Mouse (Mus musculus): ENCODE measurements around the gene Sult1e1. TPM values are rescaled to one million over a fixed set of nuclear protein-coding genes. Genes with fewer than 3 reads are reported as not detected.

The Sult1e1 gene
- not detected for total RNA-seq (2021)
- long read RNA-seq = 0 reads

DNA sequence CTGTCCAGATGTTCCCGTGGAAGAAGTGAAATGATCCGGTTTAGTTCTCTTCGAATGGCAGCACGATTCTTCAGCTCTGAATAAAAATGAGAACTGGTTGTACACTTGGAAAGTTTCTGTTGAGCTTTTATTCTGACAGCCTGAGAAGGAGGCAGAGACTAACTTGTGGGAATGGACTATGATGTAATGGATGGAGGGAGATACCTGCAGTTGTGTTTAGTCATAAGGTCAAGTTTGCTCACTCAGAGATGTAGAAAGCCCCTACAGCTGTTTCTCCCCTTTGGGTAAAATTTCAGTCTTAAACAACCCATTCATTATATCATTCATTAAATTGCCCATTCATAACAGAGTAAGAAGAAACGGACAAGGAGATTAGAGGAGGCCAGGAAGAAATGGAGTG is at the start of gene Sult1e1:
Gene Sult1e1, minus strand, starts transcription at position 101 of the 400 bp plus-strand sequence.
- DNase-seq (ENCODE audit: low spot score in 2 of 2) = no peak

DNA sequence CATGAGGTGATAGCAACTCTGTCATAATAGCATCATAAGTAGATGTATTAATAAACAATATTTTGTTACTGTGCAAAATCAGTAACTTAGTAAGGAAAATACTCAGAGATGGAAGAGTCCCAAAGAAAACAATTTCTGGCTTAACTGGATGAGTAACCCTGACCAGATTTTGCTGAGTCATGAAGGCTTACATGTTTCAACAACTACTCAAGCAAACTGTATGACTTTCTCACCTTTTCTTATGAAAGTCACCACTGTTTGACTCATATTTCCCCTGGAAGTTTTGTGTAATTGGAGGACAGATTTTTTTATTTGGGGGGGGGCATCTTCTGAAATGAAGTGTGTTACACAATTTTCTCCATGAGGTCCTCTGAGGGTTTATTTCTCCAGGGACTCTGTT is 31.3 kb upstream of the Sult1e1 start:
- DNase-seq (ENCODE audit: low spot score in 2 of 2) = no peak

DNA sequence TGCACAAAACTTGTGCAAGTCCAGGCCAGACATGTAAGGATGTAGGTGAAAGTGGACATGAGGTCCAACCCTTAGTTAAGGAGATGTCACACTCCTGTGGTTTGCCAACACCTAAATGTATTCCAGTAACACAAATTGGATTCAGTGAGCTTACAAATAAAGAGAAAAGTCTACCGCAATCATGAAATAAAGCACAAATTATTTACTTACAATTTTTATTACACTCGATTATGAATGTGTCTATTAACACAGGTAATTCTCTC is 23.7 kb upstream of the Sult1e1 start:
- DNase-seq (ENCODE audit: low spot score in 2 of 2) = no peak

DNA sequence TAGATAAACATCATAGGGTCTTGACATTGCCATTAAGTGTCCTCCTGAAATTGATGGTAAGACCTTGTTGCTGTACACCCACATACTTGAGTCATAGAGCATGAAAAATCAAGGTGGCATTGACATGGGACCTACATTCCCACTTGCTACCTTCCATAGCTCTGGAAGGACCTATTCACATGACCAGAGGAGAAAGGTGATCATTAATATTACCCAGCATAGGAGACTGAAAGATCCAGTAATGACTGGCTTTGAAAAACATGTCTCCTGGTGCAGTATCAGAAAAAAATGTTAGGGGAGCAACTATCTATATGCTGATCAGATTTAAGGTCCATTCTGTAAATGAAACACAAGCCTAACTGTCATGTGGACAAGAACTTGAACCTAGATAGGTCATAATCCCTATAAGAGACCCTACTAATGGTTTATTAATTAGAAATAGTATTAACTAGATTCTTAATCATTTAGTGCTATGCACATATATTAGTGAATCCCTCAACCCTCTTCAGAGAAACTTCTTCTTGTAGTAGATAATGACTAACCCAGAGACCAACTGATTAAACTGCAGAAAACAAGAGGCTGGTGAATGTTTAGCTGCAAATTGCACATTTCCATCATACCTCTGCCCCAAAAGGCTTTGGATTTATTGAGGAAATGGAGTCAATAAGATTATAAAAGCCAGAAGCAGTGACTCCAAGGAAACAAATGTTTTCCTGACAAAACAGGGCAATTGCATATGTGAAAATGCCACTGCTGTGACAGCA is 23.2 kb upstream of the Sult1e1 start:
- no peak for DNase-seq (ENCODE audit: low spot score in 2 of 2)

DNA sequence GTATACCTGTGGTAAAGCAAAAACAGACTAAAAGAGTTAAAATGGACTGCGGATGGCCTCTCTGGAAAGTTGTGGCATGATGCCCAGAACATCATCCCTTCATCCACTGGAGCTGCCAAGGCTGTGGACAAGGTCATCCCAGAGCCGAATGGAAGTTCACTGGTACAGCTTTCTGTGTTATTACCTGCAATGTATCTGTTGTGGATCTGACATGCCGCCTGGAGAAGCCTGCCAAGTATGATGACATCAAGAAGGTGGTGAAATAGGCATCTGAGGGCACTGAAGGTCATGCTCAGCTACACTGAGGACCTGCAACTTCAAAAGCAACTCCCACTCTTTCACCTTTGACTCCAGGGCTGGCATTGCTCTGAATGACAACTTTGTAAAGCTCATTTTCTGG is 9.6 kb upstream of the Sult1e1 start:
- no peak for DNase-seq (ENCODE audit: low spot score in 2 of 2)

DNA sequence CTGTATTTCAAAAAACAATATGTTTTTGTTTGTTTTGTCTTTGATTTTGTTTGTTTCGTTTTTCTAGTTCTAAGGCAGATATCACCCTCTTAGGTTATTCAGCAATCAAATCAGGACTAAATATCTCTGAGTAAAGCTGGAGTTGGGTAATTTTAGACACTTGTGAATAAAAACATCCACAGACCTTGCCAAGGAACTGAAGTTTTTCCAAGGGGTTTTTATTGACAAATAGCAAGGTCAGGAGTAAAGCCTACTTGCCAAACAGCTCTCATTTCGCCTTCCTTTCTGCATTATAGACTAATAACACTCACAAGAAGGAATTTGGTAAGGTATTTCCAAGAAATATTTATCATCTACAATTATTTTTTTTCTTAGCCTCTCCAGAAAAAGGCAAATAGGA is 6.5 kb upstream of the Sult1e1 start:
- DNase-seq (ENCODE audit: low spot score in 2 of 2) = no peak

DNA sequence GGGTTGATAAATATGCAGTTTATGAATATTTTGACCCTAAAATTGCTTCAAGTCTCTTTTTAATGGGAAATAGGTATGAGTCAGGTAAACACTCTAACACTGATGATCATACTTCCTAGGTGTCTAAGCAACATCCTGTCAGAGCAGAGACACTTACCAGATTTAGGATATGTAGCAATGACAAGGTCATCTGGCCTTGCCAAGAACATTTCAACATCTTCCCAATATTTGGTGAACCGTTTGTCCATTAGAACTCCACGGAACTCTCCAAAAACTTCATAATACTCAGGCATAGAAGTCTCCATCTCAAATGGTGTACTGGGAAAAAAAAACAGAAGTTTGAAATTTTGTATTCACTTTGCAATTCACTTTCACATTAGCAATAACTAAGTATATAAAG is 1.5 kb downstream of the Sult1e1 start:
- DNase-seq (ENCODE audit: low spot score in 2 of 2) = no peak

DNA sequence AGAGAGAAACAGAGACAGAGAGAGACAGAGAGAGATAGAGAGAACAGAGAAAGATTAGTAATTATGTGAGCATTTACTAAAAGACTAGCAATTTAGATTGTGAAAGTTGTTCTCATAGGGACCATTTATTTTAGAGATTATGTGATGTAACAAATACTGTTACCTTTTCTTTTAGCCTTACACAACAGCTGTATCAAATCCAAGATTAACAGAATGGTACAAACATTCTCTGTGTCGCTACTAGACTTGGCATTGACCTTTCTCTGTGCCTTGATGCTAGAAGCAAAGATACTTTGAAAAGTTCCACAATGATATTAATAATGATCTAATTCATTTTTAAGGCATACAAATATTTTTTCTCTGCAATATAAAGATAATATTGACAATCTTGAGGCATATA is 11.0 kb downstream of the Sult1e1 start:
- DNase-seq (ENCODE audit: low spot score in 2 of 2) = no peak

DNA sequence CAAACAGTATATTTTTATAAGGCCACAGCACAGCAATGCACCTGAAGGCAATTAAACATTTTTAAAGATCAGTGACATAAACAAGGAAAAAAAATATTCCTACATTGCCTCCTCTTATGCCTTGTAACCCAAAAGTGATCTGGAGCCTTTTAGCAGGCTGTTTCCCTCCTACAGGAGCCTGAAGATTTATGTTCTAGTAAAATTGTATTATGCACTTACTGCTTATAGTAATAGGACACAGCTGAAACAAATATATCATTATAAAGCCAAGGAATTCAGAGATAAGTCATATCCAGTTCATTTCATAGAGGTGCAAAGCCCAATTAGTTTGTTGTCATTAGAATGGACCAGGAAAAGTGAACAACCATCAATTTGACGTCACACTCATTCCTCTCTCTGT is 17.2 kb downstream of the Sult1e1 start:
- DNase-seq (ENCODE audit: low spot score in 2 of 2) = no peak

DNA sequence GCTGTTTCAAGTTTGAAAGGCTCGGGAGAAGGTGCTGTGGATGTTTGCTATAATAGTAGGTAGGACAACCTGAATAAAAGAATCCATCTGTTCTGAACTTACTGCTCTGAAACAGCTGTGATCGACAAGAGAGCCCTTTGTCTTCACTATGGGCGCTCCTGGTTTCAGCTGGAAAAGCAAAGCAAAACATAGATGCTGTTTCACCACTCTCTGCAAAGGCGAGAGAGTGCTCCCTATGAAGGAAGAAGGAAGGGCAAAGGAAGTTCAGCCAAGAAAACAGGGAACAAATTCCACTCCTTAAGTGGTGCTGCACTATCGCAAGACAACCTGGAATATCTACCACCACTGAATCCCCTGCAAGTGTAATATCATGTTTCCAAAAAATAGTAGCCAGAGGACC is 17.9 kb downstream of the Sult1e1 start:
- DNase-seq (ENCODE audit: low spot score in 2 of 2) = no peak

DNA sequence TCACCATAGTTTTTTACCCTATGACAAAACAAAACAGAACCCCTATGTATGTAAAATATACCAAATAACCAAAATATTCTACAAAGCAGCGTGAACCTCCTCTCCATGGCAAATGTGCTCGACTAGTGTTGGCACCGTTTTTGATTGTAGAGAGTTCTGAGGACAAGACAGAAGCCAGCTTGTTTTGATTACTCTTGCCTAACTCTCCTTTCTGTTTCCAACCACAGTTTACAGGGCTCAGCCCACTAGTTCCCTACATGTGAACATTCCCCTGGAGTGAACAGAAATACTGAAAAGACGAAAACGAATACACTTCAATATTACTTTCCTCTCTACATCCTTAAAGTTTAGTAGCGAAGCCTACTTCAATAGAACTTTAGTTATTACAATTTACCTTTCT is 18.6 kb downstream of the Sult1e1 start:
- no peak for DNase-seq (ENCODE audit: low spot score in 2 of 2)

DNA sequence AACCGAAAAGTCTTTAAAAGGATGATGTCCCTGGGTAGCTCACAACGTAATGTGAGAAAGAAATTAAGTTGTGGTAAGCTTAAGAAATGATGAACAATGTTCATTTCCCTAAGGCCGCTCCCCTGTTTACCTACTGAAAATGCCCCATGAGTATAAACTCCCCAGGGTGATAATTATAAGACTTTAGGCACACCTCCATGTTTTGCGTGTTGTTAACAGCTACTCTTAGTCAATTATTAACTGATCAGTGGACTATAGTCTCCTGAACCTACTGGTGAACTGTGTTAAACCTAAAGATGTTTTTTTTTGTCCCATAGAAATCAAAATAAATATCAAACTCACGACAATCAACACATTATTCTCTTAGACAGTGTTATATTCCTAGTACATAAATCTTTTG is 22.5 kb downstream of the Sult1e1 start, which contains the start of gene Sult1d1:
Gene Sult1d1, minus strand, starts transcription at position 183 of the 400 bp plus-strand sequence.
- DNase-seq (ENCODE audit: low spot score in 2 of 2) = no peak

DNA sequence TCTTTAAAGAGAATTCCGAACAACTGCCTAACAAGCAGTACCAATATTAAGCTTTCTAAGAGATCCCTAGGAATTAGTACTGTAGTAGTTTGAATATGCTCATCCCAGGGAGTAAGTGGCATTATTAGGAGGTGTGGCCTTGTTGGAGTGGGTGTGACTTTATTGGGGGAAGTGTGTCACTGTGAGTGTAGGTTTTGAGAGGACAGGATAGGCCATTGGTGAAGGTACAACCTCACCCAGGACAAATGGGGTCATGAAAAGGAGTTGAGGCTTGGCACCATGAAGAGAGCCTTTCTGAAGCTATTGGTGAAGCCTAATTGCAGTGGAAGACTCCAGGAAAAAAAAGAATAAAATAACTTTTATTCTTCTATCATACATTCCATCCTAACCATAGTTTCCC is 24.1 kb downstream of the Sult1e1 start:
- DNase-seq (ENCODE audit: low spot score in 2 of 2) = no peak

DNA sequence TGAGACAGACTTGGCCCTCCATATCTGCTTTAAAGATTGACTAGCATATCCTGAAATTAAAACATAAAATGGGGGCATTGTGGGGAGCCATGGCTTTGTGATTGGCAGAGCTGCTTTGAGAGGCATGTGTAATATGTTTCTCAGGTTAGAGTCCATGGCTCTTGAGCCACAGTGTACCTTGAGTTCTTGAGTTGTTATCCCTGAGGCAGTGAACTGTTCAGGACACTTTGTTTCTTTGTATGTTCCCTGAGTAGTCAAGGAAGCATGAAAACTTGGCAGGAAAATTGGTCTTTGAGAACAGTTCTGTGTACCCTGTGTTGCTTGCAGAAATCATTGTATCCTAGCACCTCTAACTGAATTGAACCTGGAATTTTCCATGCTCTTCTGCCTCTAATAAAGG is 28.4 kb downstream of the Sult1e1 start:
- DNase-seq (ENCODE audit: low spot score in 2 of 2) = no peak

DNA sequence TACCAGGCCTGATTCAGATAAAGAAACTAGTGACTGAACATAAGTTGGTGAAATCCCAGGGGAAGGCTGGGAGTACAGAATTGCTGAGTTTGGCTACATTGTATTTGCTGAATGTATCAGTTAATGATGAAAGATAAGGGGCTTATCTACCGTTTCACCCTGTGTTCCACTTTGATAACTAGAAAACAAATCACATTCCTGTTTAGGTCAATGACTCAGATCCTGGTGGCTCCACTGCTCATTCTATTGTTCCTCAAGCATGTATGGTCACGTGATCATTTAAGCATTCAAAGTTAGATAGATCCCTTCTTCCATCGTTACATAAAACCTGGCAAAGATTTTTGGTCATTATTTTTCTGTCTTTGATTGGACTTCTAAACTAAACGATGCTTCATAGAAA is 28.9 kb downstream of the Sult1e1 start:
- no peak for DNase-seq (ENCODE audit: low spot score in 2 of 2)

DNA sequence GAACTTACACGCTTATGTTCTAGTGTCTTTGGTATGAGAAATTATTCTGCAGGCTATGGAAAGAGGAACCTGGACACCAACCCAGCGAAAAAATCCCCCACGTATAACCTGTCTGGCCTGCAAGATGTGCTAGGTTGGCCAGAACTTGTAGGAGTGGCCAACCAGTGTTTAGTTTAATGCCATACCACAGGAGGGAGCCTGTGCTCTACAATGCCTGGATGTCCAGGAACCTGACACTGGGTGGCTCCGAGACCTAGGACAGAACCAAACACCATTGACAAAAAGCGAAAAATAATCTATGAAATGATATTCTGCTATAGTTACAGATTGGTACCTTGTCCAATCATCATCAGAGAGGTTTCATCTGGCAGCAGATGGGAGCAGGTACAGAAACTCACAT is 31.2 kb downstream of the Sult1e1 start:
- no peak for DNase-seq (ENCODE audit: low spot score in 2 of 2)

DNA sequence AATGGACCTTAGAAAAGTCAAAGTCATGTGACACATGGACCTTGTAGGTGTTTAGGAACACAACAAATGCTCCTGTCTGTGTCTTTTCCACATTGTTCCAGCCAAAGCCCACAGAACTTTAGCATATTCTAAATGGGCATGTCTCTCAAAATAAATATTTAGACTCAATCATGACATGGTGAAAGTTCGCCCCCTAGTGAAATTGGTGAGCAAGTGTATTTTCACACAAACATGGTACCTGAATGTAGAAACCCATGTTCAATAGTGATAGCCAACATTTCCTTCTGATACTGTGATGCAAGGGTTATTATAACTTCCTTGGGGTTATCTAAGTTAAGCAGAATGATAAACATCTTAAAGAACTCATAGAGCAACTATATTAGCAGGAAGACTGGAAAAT is 40.5 kb downstream of the Sult1e1 start:
- no peak for DNase-seq (ENCODE audit: low spot score in 2 of 2)

DNA sequence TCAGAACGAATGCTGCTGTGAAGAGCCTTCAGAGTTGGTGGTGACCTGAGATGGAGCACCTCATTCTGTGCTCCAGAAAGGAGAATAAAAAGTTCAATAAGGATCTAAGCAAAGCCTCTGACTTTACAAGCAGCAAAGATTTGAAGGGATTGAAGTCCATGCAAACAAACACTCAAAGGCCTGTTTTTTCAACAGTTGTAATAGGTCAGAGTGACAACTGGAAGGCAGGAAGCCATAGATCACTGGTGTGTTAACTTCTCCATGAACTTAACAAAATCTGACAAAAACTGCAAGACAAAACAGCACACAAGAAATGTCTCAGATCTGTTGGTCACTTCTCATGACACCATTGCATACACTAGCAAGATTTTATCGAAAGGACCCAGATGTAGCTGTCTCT is 53.3 kb downstream of the Sult1e1 start, which contains the start of gene Sult1b1:
Gene Sult1b1, minus strand, starts transcription at position 85 of the 400 bp plus-strand sequence.
- DNase-seq (ENCODE audit: low spot score in 2 of 2) = no peak

DNA sequence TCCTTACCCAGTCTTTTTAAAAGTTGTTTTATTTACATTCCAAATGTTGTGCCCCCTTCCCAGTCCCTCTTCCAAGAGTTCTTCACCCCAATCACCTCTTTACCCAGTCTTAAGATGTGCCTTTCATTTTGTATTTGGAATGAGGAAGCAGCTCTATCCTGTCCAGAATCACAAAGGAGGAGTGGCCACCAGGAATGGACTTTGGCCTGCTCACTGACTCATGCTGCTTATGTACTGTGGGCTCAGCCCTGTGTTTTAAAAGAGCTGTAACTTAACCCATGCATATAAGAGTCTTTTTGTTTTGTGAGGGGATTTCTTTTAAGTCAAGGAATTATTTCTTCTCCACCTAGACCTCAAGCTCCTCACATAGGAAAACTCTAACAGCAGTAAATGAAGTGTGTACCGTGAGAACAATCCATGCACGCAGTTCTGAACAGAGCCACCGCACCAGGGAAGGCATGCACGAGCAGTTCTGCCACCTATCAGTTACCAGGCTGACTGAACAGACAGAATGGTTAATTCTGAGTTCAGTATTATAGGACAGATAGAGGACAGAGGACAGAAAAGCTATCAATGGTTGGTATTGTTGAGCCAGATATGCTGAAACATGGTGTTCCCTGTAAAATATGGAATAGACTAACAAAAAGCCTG is 55.3 kb downstream of the Sult1e1 start:
- DNase-seq (ENCODE audit: low spot score in 2 of 2) = no peak

DNA sequence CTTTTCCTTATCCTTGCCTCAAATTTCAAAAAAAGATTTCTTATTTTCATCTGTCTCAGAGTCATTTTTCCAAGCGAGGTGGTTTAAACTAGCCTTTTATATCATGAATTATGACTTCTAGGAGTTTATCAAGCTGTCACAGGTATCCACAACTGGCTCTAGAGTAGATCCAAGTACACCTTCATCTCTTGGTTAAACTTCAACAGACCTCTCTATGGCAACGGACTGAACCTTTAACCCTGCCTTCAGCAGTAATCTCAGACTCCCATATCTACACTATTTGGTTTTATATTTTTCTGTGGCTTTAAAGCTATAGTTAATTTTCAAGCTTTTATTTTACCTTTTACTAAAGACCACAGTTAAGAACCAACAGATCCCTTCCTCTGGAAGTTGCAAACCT is 59.1 kb downstream of the Sult1e1 start:
- DNase-seq (ENCODE audit: low spot score in 2 of 2) = no peak
